Mouse (Mus musculus) ES-E14 (cell line): Measurements from ENCODE around the gene Armcx3.

Source experiments
- CHD2 ChIP-seq: IDR thresholded peaks from 2 replicates; pipeline ENCODE4 v1.6.1; 2014; ENCODE audit warnings: mild to moderate bottlenecking, low read depth, low read length, inconsistent platforms
- HCFC1 ChIP-seq: IDR thresholded peaks from 2 replicates; pipeline ENCODE4 v1.6.1; 2012; ENCODE audit warnings: low read length, inconsistent platforms, borderline replicate concordance; ENCODE audit not compliant: insufficient read depth
- ZC3H11A ChIP-seq: IDR thresholded peaks from 2 replicates; pipeline ENCODE4 v1.6.1; 2012; ENCODE audit warnings: low read depth, mild to moderate bottlenecking, inconsistent platforms, low read length, borderline replicate concordance
- ZNF384 ChIP-seq: IDR thresholded peaks from 2 replicates; pipeline ENCODE4 v1.6.1; 2012; ENCODE audit warnings: low read depth, low read length, inconsistent platforms

GRCm38 (mm10) chrX:134739160-134739559 is 17.2 kb upstream of the Armcx3 start:
- TF ChIP-seq ZC3H11A (no peak), CHD2 (no peak), ZNF384 (no peak), HCFC1 (no peak)
